Mouse (Mus musculus): ENCODE measurements around the gene Ndufb11.

The Ndufb11 gene

GRCm38 (mm10) chrX:20617176-20617902 is at the start of gene Ndufb11, which contains the start of gene Rbm10:
Gene Ndufb11, minus strand, starts transcription at chrX:20617619.
Gene Rbm10, plus strand, starts transcription at chrX:20617503.
- peak; percentile 83 for DNase-seq

- peak; percentile 11 for DNase-seq
These were observed 46.0 kb upstream of the Ndufb11 start for GRCm38 (mm10) chrX:20663444-20663790.

GRCm38 (mm10) chrX:20662716-20663443 is 45.5 kb upstream of the Ndufb11 start:
- DNase-seq: peak; percentile 94

- peak; percentile 32 for DNase-seq
These were observed 44.9 kb upstream of the Ndufb11 start for GRCm38 (mm10) chrX:20662317-20662715.

GRCm38 (mm10) chrX:20658891-20659406 is 41.5 kb upstream of the Ndufb11 start:
- DNase-seq: peak; percentile 21

GRCm38 (mm10) chrX:20658026-20658652 is 40.7 kb upstream of the Ndufb11 start, which contains the start of gene Uba1:
Gene Uba1, plus strand, starts transcription at chrX:20658326.
- DNase-seq: peak; percentile 90

GRCm38 (mm10) chrX:20657593-20657992 is 40.2 kb upstream of the Ndufb11 start:
- DNase-seq: peak; percentile 3

- no peak for DNase-seq
These were observed 27.4 kb upstream of the Ndufb11 start for GRCm38 (mm10) chrX:20644780-20645179.

- no peak for DNase-seq
These were observed 20.7 kb upstream of the Ndufb11 start for GRCm38 (mm10) chrX:20638141-20638540.

- peak; percentile 64 for DNase-seq
These were observed 532 bp upstream of the Ndufb11 start for GRCm38 (mm10) chrX:20617903-20618399.

GRCm38 (mm10) chrX:20616861-20617175 is 601 bp downstream of the Ndufb11 start:
- no peak for DNase-seq

- no peak for DNase-seq
These were observed 8.9 kb downstream of the Ndufb11 start for GRCm38 (mm10) chrX:20608500-20608899.

GRCm38 (mm10) chrX:20587968-20588367 is 29.5 kb downstream of the Ndufb11 start:
- peak; percentile 7 for DNase-seq

- no peak for DNase-seq
These were observed 43.5 kb downstream of the Ndufb11 start for GRCm38 (mm10) chrX:20573927-20574326.

GRCm38 (mm10) chrX:20572683-20573082 is 44.7 kb downstream of the Ndufb11 start:
- DNase-seq: no peak

- peak; percentile 30 for DNase-seq
These were observed 46.4 kb downstream of the Ndufb11 start for GRCm38 (mm10) chrX:20571024-20571423.

Measured in embryo, embryonic 11 days (tissue).